Mouse (Mus musculus): Measurements from ENCODE around the gene Ptprn2. TPM values are rescaled to one million over a fixed set of nuclear protein-coding genes. Genes with fewer than 3 reads are reported as not detected.

Ptprn2 gene
- polyA plus RNA-seq, 1 experiment = not detected

GRCm38 (mm10) chr12:117157660-117158386 is 672.3 kb downstream of the Ptprn2 start:
- no peak overlapping the region for H3K27ac ChIP-seq (ENCODE audit: insufficient read depth, low read depth, low read length)
- TF ChIP-seq POLR2A (IDR thresholded peaks at IDR 0.05; ENCODE audit: borderline replicate concordance, low read depth, low read length) = no peak
- no peak for TF ChIP-seq CTCF (IDR thresholded peaks at IDR 0.05; ENCODE audit: low read depth, low read length)
- H3K4me1 ChIP-seq (ENCODE audit: control insufficient read depth, insufficient read depth, low read length) = no peaks in the 10 kb centered on the region
- H3K4me3 ChIP-seq (ENCODE audit: insufficient read depth, low read length) = no peak overlapping the region

DNA sequence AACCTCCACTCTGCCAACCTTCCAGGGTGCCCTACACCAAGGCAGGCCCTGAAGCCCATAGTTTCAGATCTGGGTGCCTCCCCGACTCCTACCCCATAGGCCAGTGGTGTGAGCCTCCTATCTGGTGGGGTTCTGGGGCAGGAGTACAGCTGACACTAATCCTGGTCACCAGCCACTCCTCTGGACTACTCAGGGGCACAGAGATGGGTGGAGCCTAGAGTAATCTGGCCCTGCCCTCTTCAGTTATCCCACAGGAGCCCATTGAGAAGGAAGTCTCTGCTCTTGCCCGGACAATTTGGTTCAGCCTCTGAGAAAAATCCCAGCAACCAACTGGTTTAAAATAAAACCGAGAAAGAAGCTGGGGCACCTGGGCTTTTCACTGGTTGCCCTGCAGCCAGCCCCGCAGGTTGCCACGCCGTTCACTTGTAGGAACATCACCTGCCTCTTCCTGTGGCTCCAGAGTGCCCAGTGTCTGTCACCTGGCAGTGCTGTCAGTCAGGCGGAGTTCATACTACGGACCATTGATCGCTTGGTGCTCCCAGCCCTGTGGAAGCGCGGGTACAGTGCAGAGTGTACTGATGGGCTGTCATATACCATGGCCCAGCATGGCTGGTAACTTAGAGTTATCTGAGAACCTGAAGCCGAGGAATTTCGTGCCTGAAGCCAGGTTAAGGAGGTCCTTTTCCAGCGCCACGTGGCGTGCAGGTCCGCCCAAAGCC is 673.6 kb downstream of the Ptprn2 start:
- no peak overlapping the region for H3K27ac ChIP-seq (ENCODE audit: insufficient read depth, low read depth, low read length)
- TF ChIP-seq CTCF (IDR thresholded peaks at IDR 0.05; ENCODE audit: low read depth, low read length) (no peak), POLR2A (IDR thresholded peaks at IDR 0.05; ENCODE audit: borderline replicate concordance, low read depth, low read length) (no peak)
- no peak overlapping the region for H3K4me3 ChIP-seq (ENCODE audit: insufficient read depth, low read length)
- no peaks in the 10 kb centered on the region for H3K4me1 ChIP-seq (ENCODE audit: control insufficient read depth, insufficient read depth, low read length)

DNA sequence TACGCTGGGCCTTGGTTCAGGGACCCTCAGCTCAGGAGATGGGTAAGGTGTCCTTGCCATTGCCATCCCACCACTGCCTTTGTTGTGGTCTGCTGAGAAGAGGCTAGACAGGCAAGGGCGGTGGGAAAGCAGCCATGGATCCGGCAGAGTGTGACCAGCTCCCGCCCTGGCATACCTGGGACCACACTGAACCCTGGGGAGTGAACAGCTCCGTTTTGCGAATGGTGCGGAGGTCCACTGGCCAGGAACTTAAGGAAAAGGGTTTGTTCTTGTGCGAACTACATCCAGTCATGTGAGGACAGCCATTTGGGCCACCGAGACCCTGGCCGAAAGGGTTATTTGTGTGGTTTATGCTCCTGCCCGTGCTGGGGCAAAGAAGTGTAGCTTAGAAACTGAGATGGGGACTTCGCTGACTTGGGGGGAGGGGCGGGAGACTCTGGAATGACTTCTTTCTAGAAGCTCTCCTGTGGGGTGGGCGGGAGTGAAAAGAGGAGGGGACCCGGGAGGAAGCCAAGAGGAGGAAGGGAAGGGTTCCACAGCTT is 674.2 kb downstream of the Ptprn2 start:
- no peaks in the 10 kb centered on the region for H3K4me1 ChIP-seq (ENCODE audit: control insufficient read depth, insufficient read depth, low read length)
- H3K27ac ChIP-seq (ENCODE audit: insufficient read depth, low read depth, low read length) = no peak overlapping the region
- no peak for TF ChIP-seq POLR2A (IDR thresholded peaks at IDR 0.05; ENCODE audit: borderline replicate concordance, low read depth, low read length)
- no peak for TF ChIP-seq CTCF (IDR thresholded peaks at IDR 0.05; ENCODE audit: low read depth, low read length)
- no peak overlapping the region for H3K4me3 ChIP-seq (ENCODE audit: insufficient read depth, low read length)

- H3K4me3 ChIP-seq (ENCODE audit: insufficient read depth, low read length) = no peak overlapping the region
- no peaks in the 10 kb centered on the region for H3K4me1 ChIP-seq (ENCODE audit: control insufficient read depth, insufficient read depth, low read length)
- no peak overlapping the region for H3K27ac ChIP-seq (ENCODE audit: insufficient read depth, low read depth, low read length)
- no peak for TF ChIP-seq CTCF (IDR thresholded peaks at IDR 0.05; ENCODE audit: low read depth, low read length)
- no peak for TF ChIP-seq POLR2A (IDR thresholded peaks at IDR 0.05; ENCODE audit: borderline replicate concordance, low read depth, low read length)
Observed at GRCm38 (mm10) chr12:117160211-117160891, 674.8 kb downstream of the Ptprn2 start.

- no peak overlapping the region for H3K4me3 ChIP-seq (ENCODE audit: insufficient read depth, low read length)
- TF ChIP-seq POLR2A (IDR thresholded peaks at IDR 0.05; ENCODE audit: borderline replicate concordance, low read depth, low read length) = no peak
- no peak for TF ChIP-seq CTCF (IDR thresholded peaks at IDR 0.05; ENCODE audit: low read depth, low read length)
- no peaks in the 10 kb centered on the region for H3K4me1 ChIP-seq (ENCODE audit: control insufficient read depth, insufficient read depth, low read length)
- H3K27ac ChIP-seq (ENCODE audit: insufficient read depth, low read depth, low read length) = no peak overlapping the region
Observed at GRCm38 (mm10) chr12:117162180-117162579, 676.7 kb downstream of the Ptprn2 start.

GRCm38 (mm10) chr12:117163789-117164188 is 678.3 kb downstream of the Ptprn2 start:
- TF ChIP-seq POLR2A (IDR thresholded peaks at IDR 0.05; ENCODE audit: borderline replicate concordance, low read depth, low read length) = no peak
- no peak for TF ChIP-seq CTCF (IDR thresholded peaks at IDR 0.05; ENCODE audit: low read depth, low read length)
- Histone ChIP-seq H3K4me1 (ENCODE audit: control insufficient read depth, insufficient read depth, low read length) (no peaks in the 10 kb centered on the region), H3K27ac (ENCODE audit: insufficient read depth, low read depth, low read length) (no peak overlapping the region), H3K4me3 (ENCODE audit: insufficient read depth, low read length) (no peak overlapping the region)

DNA sequence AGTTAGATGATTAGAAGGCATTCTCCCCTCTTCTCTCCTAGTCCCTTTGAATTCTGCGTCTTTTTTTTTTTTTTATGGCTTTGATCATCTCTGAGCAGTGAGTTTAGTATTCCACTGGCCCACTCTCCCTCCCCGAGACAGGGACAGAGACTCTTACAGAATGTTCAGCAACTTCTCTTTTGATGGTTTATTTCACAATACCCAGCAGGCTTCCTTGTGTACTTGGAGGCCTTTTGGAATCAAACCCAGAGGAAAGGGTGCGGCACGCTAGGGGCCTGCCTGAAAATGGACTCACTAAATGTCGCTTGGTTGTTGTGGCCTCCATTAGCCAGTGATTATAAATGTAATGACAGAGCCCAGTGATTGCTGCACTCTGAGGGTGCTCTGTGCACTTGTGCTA is 680.7 kb downstream of the Ptprn2 start:
- no peak overlapping the region for H3K4me3 ChIP-seq (ENCODE audit: insufficient read depth, low read length)
- TF ChIP-seq CTCF (IDR thresholded peaks at IDR 0.05; ENCODE audit: low read depth, low read length) (no peak), POLR2A (IDR thresholded peaks at IDR 0.05; ENCODE audit: borderline replicate concordance, low read depth, low read length) (no peak)
- no peaks in the 10 kb centered on the region for H3K4me1 ChIP-seq (ENCODE audit: control insufficient read depth, insufficient read depth, low read length)
- H3K27ac ChIP-seq (ENCODE audit: insufficient read depth, low read depth, low read length) = no peak overlapping the region

- no peak overlapping the region for H3K27ac ChIP-seq (ENCODE audit: insufficient read depth, low read depth, low read length)
- H3K4me1 ChIP-seq (ENCODE audit: control insufficient read depth, insufficient read depth, low read length) = no peaks in the 10 kb centered on the region
- no peak overlapping the region for H3K4me3 ChIP-seq (ENCODE audit: insufficient read depth, low read length)
- TF ChIP-seq CTCF (IDR thresholded peaks at IDR 0.05; ENCODE audit: low read depth, low read length) (no peak), POLR2A (IDR thresholded peaks at IDR 0.05; ENCODE audit: borderline replicate concordance, low read depth, low read length) (no peak)
Observed at GRCm38 (mm10) chr12:117169670-117170069, 684.1 kb downstream of the Ptprn2 start.

GRCm38 (mm10) chr12:117172529-117172884 is 687.0 kb downstream of the Ptprn2 start:
- H3K27ac ChIP-seq (ENCODE audit: insufficient read depth, low read depth, low read length) = no peak overlapping the region
- H3K4me1 ChIP-seq (ENCODE audit: control insufficient read depth, insufficient read depth, low read length) = no peaks in the 10 kb centered on the region
- TF ChIP-seq CTCF (IDR thresholded peaks at IDR 0.05; ENCODE audit: low read depth, low read length) (no peak), POLR2A (IDR thresholded peaks at IDR 0.05; ENCODE audit: borderline replicate concordance, low read depth, low read length) (no peak)
- H3K4me3 ChIP-seq (ENCODE audit: insufficient read depth, low read length) = no peak overlapping the region

All from bone marrow macrophage, adult 2 months (primary cell).